Mouse (Mus musculus): Measurements from ENCODE around the gene Ubtd2.

DNA sequence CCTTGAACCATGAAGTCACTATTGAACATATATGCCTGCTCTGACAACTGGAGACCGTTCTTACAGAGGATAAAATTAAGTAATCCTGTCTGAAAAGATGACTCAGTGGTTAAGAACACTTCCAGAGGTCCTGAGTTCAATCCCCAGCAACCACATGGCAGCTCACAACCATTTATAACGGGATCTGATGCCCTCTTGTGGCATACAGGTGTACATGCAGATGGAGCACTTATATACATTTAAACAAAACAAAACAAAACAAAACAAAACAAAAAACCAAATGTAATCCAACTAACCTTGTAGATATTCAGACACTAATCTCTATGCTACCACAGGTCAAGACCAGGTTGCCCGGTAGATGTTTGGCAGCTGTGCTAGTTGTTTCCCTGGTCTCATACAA, 32.3 kb downstream of the Ubtd2 start:
- TF ChIP-seq CTCF (IDR thresholded peaks at IDR 0.05; ENCODE audit: extremely low read depth, insufficient read depth, insufficient read length, insufficient replicate concordance) (no peak), POLR2A (IDR thresholded peaks at IDR 0.05; ENCODE audit: low read depth, low read length) (no peak)
